Mouse (Mus musculus) E14TG2a.4 (cell line): ENCODE measurements around the gene Ctnnd1.

ENCODE experiments used
- CTCF ChIP-seq: conservative IDR thresholded peaks from 2 replicates; pipeline ENCODE4 v1.5.1; 2014; ENCODE audit warnings: low read length
- NANOG ChIP-seq: IDR thresholded peaks from 2 replicates; pipeline ENCODE4 v1.6.1; 2014; ENCODE audit warnings: borderline replicate concordance, low read length, mixed read lengths
- POU5F1 ChIP-seq: IDR thresholded peaks from 2 replicates; pipeline ENCODE4 v1.6.1; 2014; ENCODE audit warnings: low read length, borderline replicate concordance

GRCm38 (mm10) chr2:84597123-84597522, 53.4 kb downstream of the Ctnnd1 start:
- TF ChIP-seq CTCF (no peak), NANOG (no peak), POU5F1 (no peak)
